Mouse (Mus musculus) E14TG2a.4 (cell line): ENCODE data around the gene Atp4a.

Source experiments
- CTCF ChIP-seq: conservative IDR thresholded peaks from 2 replicates; pipeline ENCODE4 v1.5.1; 2014; ENCODE audit warnings: low read length
- NANOG ChIP-seq: IDR thresholded peaks from 2 replicates; pipeline ENCODE4 v1.6.1; 2014; ENCODE audit warnings: borderline replicate concordance, low read length, mixed read lengths
- POU5F1 ChIP-seq: IDR thresholded peaks from 2 replicates; pipeline ENCODE4 v1.6.1; 2014; ENCODE audit warnings: low read length, borderline replicate concordance

- TF ChIP-seq CTCF = peak; percentile 20
- TF ChIP-seq NANOG = no peak
- no peak for TF ChIP-seq POU5F1
Observed at GRCm38 (mm10) chr7:30758853-30759252, 46.8 kb downstream of the Atp4a start.
